Comparison of ENCODE assay signal across 18 mouse cellular contexts in the genomic region with DNA sequence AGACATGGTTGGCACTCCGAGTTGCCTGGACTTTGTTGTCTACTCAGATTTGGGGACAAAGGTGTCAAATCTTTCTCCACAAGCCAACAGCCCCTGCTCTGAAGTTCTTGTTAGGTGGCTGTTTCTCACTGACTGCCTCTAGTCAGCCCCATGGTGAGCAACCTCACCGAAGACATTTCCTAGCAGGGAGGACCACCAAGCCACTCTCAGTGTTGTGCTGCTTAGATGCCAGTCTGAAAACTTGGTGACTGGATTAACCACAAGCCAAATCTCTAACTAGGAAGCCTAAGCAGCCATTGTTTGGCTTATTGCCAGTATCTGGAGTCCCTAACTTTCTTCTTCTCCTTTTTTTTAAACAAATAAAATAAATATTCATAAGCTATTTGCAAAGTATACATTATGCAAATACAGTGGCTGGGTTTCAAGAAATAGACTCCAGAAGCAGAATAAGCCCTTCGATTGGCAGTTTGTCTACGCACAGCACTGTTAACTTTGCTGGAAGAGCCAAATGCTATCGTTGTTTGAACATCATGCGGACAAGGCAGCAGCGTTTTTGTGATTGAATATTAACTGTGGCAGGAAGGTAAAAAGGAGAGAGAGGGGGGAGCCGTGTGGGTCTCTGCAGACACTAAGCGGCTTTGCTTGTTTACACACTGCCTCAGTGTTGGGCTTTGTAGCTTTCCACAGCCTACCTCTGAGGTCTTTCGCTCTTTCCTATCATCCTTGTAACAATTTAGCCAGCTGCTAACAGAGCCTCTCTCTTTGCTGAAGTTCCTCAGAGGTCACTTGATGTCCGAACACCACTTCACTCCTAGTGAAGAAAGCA.
DNase-seq lines count a peak whose midpoint lies in the region; ATAC-seq and TF ChIP-seq lines count a peak whose summit lies in the region.
"Had no signal": no experiment of that assay in that cellular context is flagged by ENCODE, and none has a peak within 500 bp of the region (broad histone marks: within the 10 kb centered on the region; RNA-seq: fewer than 3 reads in every experiment).

No protein-coding gene starts in this region.

- no peak for TF ChIP-seq CTCF in stomach, postnatal 0 days (IDR thresholded peaks at IDR 0.05; ENCODE audit: low read depth)
- no peak for TF ChIP-seq CTCF in forebrain, postnatal 0 days (IDR thresholded peaks at IDR 0.05; ENCODE audit: low read depth)

- no peak overlapping the region for H3K4me2 ChIP-seq in hindbrain, embryonic 11.5 days (replicated peaks; ENCODE audit: low read depth, low read length)
- H3K4me2 ChIP-seq in stomach, embryonic 14.5 days (replicated peaks; ENCODE audit: low read depth, low read length) = 0 out of 2 replicates have a peak overlapping the region, but pooled peaks have one; percentile 13
- H3K4me2 ChIP-seq in stomach, postnatal 0 days (replicated peaks; ENCODE audit: low read depth) = no peak overlapping the region
- no peak overlapping the region for H3K4me2 ChIP-seq in forebrain, postnatal 0 days (ENCODE audit: low read depth)
- H3K4me2 ChIP-seq in hindbrain, embryonic 13.5 days = no peak overlapping the region
- H3K4me2 ChIP-seq: neural tube, embryonic 15.5 days had no signal

- no peaks in the 10 kb centered on the region for H3K36me3 ChIP-seq in hindbrain, embryonic 10.5 days
- no peaks in the 10 kb centered on the region for H3K36me3 ChIP-seq in hindbrain, embryonic 11.5 days (ENCODE audit: control insufficient read depth, insufficient read depth, low read length)
- H3K36me3 ChIP-seq in stomach, embryonic 14.5 days (ENCODE audit: control insufficient read depth, insufficient read depth, low read length) = no peaks in the 10 kb centered on the region
- no peaks in the 10 kb centered on the region for H3K36me3 ChIP-seq in stomach, postnatal 0 days (ENCODE audit: control insufficient read depth, insufficient read depth, low read length)
- H3K36me3 ChIP-seq in forebrain, postnatal 0 days (ENCODE audit: insufficient read depth) = no peaks in the 10 kb centered on the region
- H3K36me3 ChIP-seq in hindbrain, embryonic 13.5 days = no peaks in the 10 kb centered on the region
- H3K36me3 ChIP-seq: neural tube, embryonic 15.5 days had no signal

- peaks cover 17% of the 10 kb centered on the region for H3K27me3 ChIP-seq in hindbrain, embryonic 10.5 days (ENCODE audit: insufficient read depth, poor library complexity, severe bottlenecking)
- no peaks in the 10 kb centered on the region for H3K27me3 ChIP-seq in hindbrain, embryonic 11.5 days (ENCODE audit: control insufficient read depth, insufficient read depth, low read length)
- no peaks in the 10 kb centered on the region for H3K27me3 ChIP-seq in stomach, embryonic 14.5 days (ENCODE audit: control insufficient read depth, insufficient read depth, low read length)
- H3K27me3 ChIP-seq in stomach, postnatal 0 days (ENCODE audit: control insufficient read depth, insufficient read depth, low read length) = no peaks in the 10 kb centered on the region
- no peaks in the 10 kb centered on the region for H3K27me3 ChIP-seq in forebrain, postnatal 0 days (ENCODE audit: insufficient read depth, low read length)
- peaks cover 32% of the 10 kb centered on the region for H3K27me3 ChIP-seq in hindbrain, embryonic 13.5 days

- ATAC-seq in hindbrain, embryonic 11.5 days (ENCODE audit: low FRiP score) = no peak
- ATAC-seq in stomach, embryonic 14.5 days (ENCODE audit: insufficient number of reproducible peaks, insufficient read depth, low FRiP score, low read depth) = no peak
- no peak for ATAC-seq in stomach, postnatal 0 days (ENCODE audit: low FRiP score, low TSS enrichment)
- ATAC-seq in forebrain, postnatal 0 days = no peak
- no peak for ATAC-seq in hindbrain, embryonic 13.5 days (ENCODE audit: low FRiP score)
- ATAC-seq: inflammation-experienced regulatory T-cells, adult 6 months; lung, postnatal 0 days had no signal

- H3K9ac ChIP-seq in hindbrain, embryonic 11.5 days (ENCODE audit: low read depth, low read length) = no peak overlapping the region
- H3K9ac ChIP-seq in stomach, embryonic 14.5 days (replicated peaks; ENCODE audit: low read depth, low read length) = no peak overlapping the region
- H3K9ac ChIP-seq in stomach, postnatal 0 days (ENCODE audit: low read length) = no peak overlapping the region
- H3K9ac ChIP-seq in forebrain, postnatal 0 days = no peak overlapping the region
- no peak overlapping the region for H3K9ac ChIP-seq in hindbrain, embryonic 13.5 days
- H3K9ac ChIP-seq: neural tube, embryonic 15.5 days had no signal

- 0 out of 2 replicates have a peak overlapping the region, but pooled peaks have one; percentile 53 for H3K27ac ChIP-seq in hindbrain, embryonic 10.5 days
- no peak overlapping the region for H3K27ac ChIP-seq in hindbrain, embryonic 11.5 days (ENCODE audit: low read depth, low read length)
- H3K27ac ChIP-seq in stomach, embryonic 14.5 days (ENCODE audit: low read length) = no peak overlapping the region
- H3K27ac ChIP-seq in stomach, postnatal 0 days (replicated peaks) = no peak overlapping the region
- H3K27ac ChIP-seq in forebrain, postnatal 0 days (ENCODE audit: low read depth, low read length) = no peak overlapping the region
- H3K27ac ChIP-seq in hindbrain, embryonic 13.5 days = no peak overlapping the region
- H3K27ac ChIP-seq: neural tube, embryonic 15.5 days had no signal

- H3K4me3 ChIP-seq in hindbrain, embryonic 10.5 days = no peak overlapping the region
- no peak overlapping the region for H3K4me3 ChIP-seq in hindbrain, embryonic 11.5 days (ENCODE audit: low read depth, low read length)
- no peak overlapping the region for H3K4me3 ChIP-seq in stomach, embryonic 14.5 days (ENCODE audit: low read depth, low read length)
- no peak overlapping the region for H3K4me3 ChIP-seq in stomach, postnatal 0 days (ENCODE audit: low read depth, low read length)
- no peak overlapping the region for H3K4me3 ChIP-seq in forebrain, postnatal 0 days (ENCODE audit: low read depth, low read length)
- no peak overlapping the region for H3K4me3 ChIP-seq in hindbrain, embryonic 13.5 days
- H3K4me3 ChIP-seq: erythroblast, embryonic 14.5 days; megakaryocyte, embryonic 14.5 days; myocyte; neural tube, embryonic 15.5 days had no signal

- no peaks in the 10 kb centered on the region for H3K9me3 ChIP-seq in hindbrain, embryonic 10.5 days
- H3K9me3 ChIP-seq in hindbrain, embryonic 11.5 days (ENCODE audit: control insufficient read depth, low read length) = no peaks in the 10 kb centered on the region
- H3K9me3 ChIP-seq in stomach, embryonic 14.5 days (ENCODE audit: control insufficient read depth, low read depth, low read length) = no peaks in the 10 kb centered on the region
- H3K9me3 ChIP-seq in stomach, postnatal 0 days (ENCODE audit: control insufficient read depth, low read length) = no peaks in the 10 kb centered on the region
- H3K9me3 ChIP-seq in forebrain, postnatal 0 days (ENCODE audit: low read length) = no peaks in the 10 kb centered on the region
- no peaks in the 10 kb centered on the region for H3K9me3 ChIP-seq in hindbrain, embryonic 13.5 days
- H3K9me3 ChIP-seq: neural tube, embryonic 15.5 days had no signal

- DNase-seq in hindbrain, embryonic 10.5 days (ENCODE audit: low spot score) = no peak
- no peak for DNase-seq in hindbrain, embryonic 11.5 days (ENCODE audit: low spot score)
- no peak for DNase-seq in stomach, postnatal 0 days (ENCODE audit: low spot score)
- DNase-seq in forebrain, postnatal 0 days = peak; percentile 46
- DNase-seq in layer of hippocampus, postnatal 25 days (ENCODE audit: extremely low spot score in 1 of 2, low spot score in 1 of 2) = no peak
- DNase-seq: cerebellum, postnatal 10 days; embryo, embryonic 11 days; liver; right cerebral cortex, postnatal 4 days; thymus, adult 18-20 months had no signal

- TF ChIP-seq EP300 in stomach, postnatal 0 days (optimal IDR thresholded peaks at IDR 0.05) = no peak

- WGBS in hindbrain, embryonic 10.5 days = 71% methylated on average over 11 of the region's 11 CpGs
- 68% methylated on average over 11 of the region's 11 CpGs for WGBS in hindbrain, embryonic 11.5 days
- 31% methylated on average over 11 of the region's 11 CpGs for WGBS in stomach, embryonic 14.5 days
- WGBS in stomach, postnatal 0 days = 28% methylated on average over 11 of the region's 11 CpGs
- 18% methylated on average over 11 of the region's 11 CpGs for WGBS in forebrain, postnatal 0 days
- WGBS in hindbrain, embryonic 13.5 days = 50% methylated on average over 11 of the region's 11 CpGs

- peaks cover 58% of the 10 kb centered on the region for H3K4me1 ChIP-seq in hindbrain, embryonic 10.5 days (replicated peaks)
- no peaks in the 10 kb centered on the region for H3K4me1 ChIP-seq in hindbrain, embryonic 11.5 days (replicated peaks; ENCODE audit: control insufficient read depth, insufficient read depth, low read length)
- peaks cover 28% of the 10 kb centered on the region for H3K4me1 ChIP-seq in stomach, embryonic 14.5 days (ENCODE audit: control insufficient read depth, insufficient read depth, low read length)
- H3K4me1 ChIP-seq in stomach, postnatal 0 days (replicated peaks; ENCODE audit: control insufficient read depth, insufficient read depth) = no peaks in the 10 kb centered on the region
- H3K4me1 ChIP-seq in forebrain, postnatal 0 days (ENCODE audit: insufficient read depth) = peaks cover 18% of the 10 kb centered on the region; the same call in 1 of the 2 replicates
- peaks cover 55% of the 10 kb centered on the region for H3K4me1 ChIP-seq in hindbrain, embryonic 13.5 days (replicated peaks)
- H3K4me1 ChIP-seq: megakaryocyte, embryonic 14.5 days had no signal
